8 mouse cellular contexts compared by ENCODE assay signal in genomic region chr5:118029420-118029819, GRCm38 (mm10). TPM values are rescaled to one million over a fixed set of nuclear protein-coding genes. Genes with fewer than 3 reads are reported as not detected.
DNase-seq lines count a peak whose midpoint lies in the region; ATAC-seq and TF ChIP-seq lines count a peak whose summit lies in the region.

No protein-coding gene starts in this region.

- peaks cover 72% of the 10 kb centered on the region for H3K4me1 ChIP-seq in E14TG2a.4 (replicated peaks; ENCODE audit: low read depth, low read length)
- peaks cover 32% of the 10 kb centered on the region for H3K4me1 ChIP-seq in embryonic facial prominence, embryonic 12.5 days
- H3K4me1 ChIP-seq in intestine, embryonic 15.5 days (replicated peaks) = peaks cover 30% of the 10 kb centered on the region
- H3K4me1 ChIP-seq in liver, embryonic 15.5 days (replicated peaks) = peaks cover 13% of the 10 kb centered on the region; the same call in 1 of the 2 replicates

- no peak overlapping the region for H3K27ac ChIP-seq in embryonic facial prominence, embryonic 12.5 days
- H3K27ac ChIP-seq in intestine, embryonic 15.5 days = no peak overlapping the region
- no peak overlapping the region for H3K27ac ChIP-seq in liver, embryonic 15.5 days (replicated peaks)

- H3K4me3 ChIP-seq in E14TG2a.4 (replicated peaks; ENCODE audit: low read length) = peak overlapping the region; percentile 80
- peak overlapping the region; percentile 73 for H3K4me3 ChIP-seq in embryonic facial prominence, embryonic 12.5 days
- peak overlapping the region; percentile 64 for H3K4me3 ChIP-seq in intestine, embryonic 15.5 days (replicated peaks)
- H3K4me3 ChIP-seq in liver, embryonic 15.5 days (replicated peaks) = peak overlapping the region; percentile 53

- H3K4me2 ChIP-seq in embryonic facial prominence, embryonic 12.5 days (replicated peaks) = peak overlapping the region; percentile 100
- H3K4me2 ChIP-seq in intestine, embryonic 15.5 days (replicated peaks) = peak overlapping the region; percentile 100
- H3K4me2 ChIP-seq in liver, embryonic 15.5 days = peak overlapping the region; percentile 70

- WGBS in embryonic facial prominence, embryonic 12.5 days = 3% methylated on average over 10 of the region's 10 CpGs
- 1% methylated on average over 10 of the region's 10 CpGs for WGBS in intestine, embryonic 15.5 days
- 2% methylated on average over 10 of the region's 10 CpGs for WGBS in liver, embryonic 15.5 days (ENCODE audit: insufficient replicate concordance)

- peaks cover 60% of the 10 kb centered on the region for H3K27me3 ChIP-seq in E14TG2a.4 (ENCODE audit: insufficient read depth, low read length)
- H3K27me3 ChIP-seq in embryonic facial prominence, embryonic 12.5 days = peaks cover 67% of the 10 kb centered on the region
- peaks cover 44% of the 10 kb centered on the region for H3K27me3 ChIP-seq in intestine, embryonic 15.5 days (replicated peaks)
- peaks cover 68% of the 10 kb centered on the region for H3K27me3 ChIP-seq in liver, embryonic 15.5 days

- no peaks in the 10 kb centered on the region for H3K36me3 ChIP-seq in E14TG2a.4 (ENCODE audit: insufficient read depth, low read length)
- no peaks in the 10 kb centered on the region for H3K36me3 ChIP-seq in embryonic facial prominence, embryonic 12.5 days
- no peaks in the 10 kb centered on the region for H3K36me3 ChIP-seq in intestine, embryonic 15.5 days
- no peaks in the 10 kb centered on the region for H3K36me3 ChIP-seq in liver, embryonic 15.5 days (replicated peaks)

- no peak overlapping the region for H3K9ac ChIP-seq in embryonic facial prominence, embryonic 12.5 days
- no peak overlapping the region for H3K9ac ChIP-seq in intestine, embryonic 15.5 days
- no peak overlapping the region for H3K9ac ChIP-seq in liver, embryonic 15.5 days

- no peak for ATAC-seq in embryonic facial prominence, embryonic 12.5 days (ENCODE audit: insufficient number of reproducible peaks, insufficient read depth, low FRiP score, low TSS enrichment)
- peak; percentile 13; the same call in 1 of the 2 replicates for ATAC-seq in intestine, embryonic 15.5 days
- ATAC-seq in liver, embryonic 15.5 days (ENCODE audit: insufficient read depth) = no peak

- no peak for TF ChIP-seq CTCF in E14TG2a.4 (conservative IDR thresholded peaks at IDR 0.05; ENCODE audit: low read length)

- peak; percentile 72 for DNase-seq in adrenal gland, adult 2 months
- DNase-seq in adrenal gland, adult 18-20 months (ENCODE audit: low spot score in 2 of 2) = no peak
- DNase-seq in retina, embryonic 14.5 days (ENCODE audit: low spot score) = peak; percentile 58
- no peak for DNase-seq in urinary bladder, adult 18-20 months (ENCODE audit: low spot score in 2 of 2)

- H3K9me3 ChIP-seq in E14TG2a.4 (ENCODE audit: low read length) = no peaks in the 10 kb centered on the region
- no peaks in the 10 kb centered on the region for H3K9me3 ChIP-seq in embryonic facial prominence, embryonic 12.5 days
- no peaks in the 10 kb centered on the region for H3K9me3 ChIP-seq in intestine, embryonic 15.5 days
- no peaks in the 10 kb centered on the region for H3K9me3 ChIP-seq in liver, embryonic 15.5 days (replicated peaks)

RNA-seq across cellular contexts. Expression of gene Tesc, which starts 1.9 kb away (rescaled TPM):
- total RNA-seq in adrenal gland, adult 2 months (2021) = 100 to 1,000 TPM; 109 to 185 TPM
- polyA plus RNA-seq in adrenal gland, adult 2 months (2012; rRNA removed) = 737 and 1,088 TPM in 2 replicates
- 100 to 1,000 TPM; 149 to 166 TPM for total RNA-seq in adrenal gland, adult 18-20 months (2021)
- polyA plus RNA-seq in embryonic facial prominence, embryonic 12.5 days (2016; fragmentation: Nextera tagmentation; extraction: Ambion mirVana) = 4.6 and 5.7 TPM in 2 replicates
- 3.3 and 4.7 TPM in 2 replicates for polyA plus RNA-seq in intestine, embryonic 15.5 days (2015; fragmentation: Nextera tagmentation; extraction: Ambion mirVana)
- polyA plus RNA-seq in liver, embryonic 15.5 days (2015; fragmentation: Nextera tagmentation; extraction: Ambion mirVana) = 1.6 and 2.2 TPM in 2 replicates

RNA-seq across cellular contexts. Expression of gene Fbxo21, which starts 52.9 kb away (rescaled TPM):
- total RNA-seq in adrenal gland, adult 2 months (2021) = 10 to 100 TPM; 52.6 to 95.2 TPM
- 93.6 and 106 TPM in 2 replicates for polyA plus RNA-seq in adrenal gland, adult 2 months (2012; rRNA removed)
- total RNA-seq in adrenal gland, adult 18-20 months (2021) = 10 to 100 TPM; 59.9 to 62.9 TPM
- polyA plus RNA-seq in embryonic facial prominence, embryonic 12.5 days (2016; fragmentation: Nextera tagmentation; extraction: Ambion mirVana) = 100 and 107 TPM in 2 replicates
- polyA plus RNA-seq in intestine, embryonic 15.5 days (2015; fragmentation: Nextera tagmentation; extraction: Ambion mirVana) = 56.1 and 56.7 TPM in 2 replicates
- polyA plus RNA-seq in liver, embryonic 15.5 days (2015; fragmentation: Nextera tagmentation; extraction: Ambion mirVana) = 14.2 and 17.2 TPM in 2 replicates

Comparison
In these comparisons a context has a peak if more than half of its experiments do, and no peak if none do; other contexts are left out.
1. DNase-seq: peak in adrenal gland, adult 2 months (single experiment) and retina, embryonic 14.5 days (single experiment); none in adrenal gland, adult 18-20 months (0 of 2) and urinary bladder, adult 18-20 months (0 of 2).
2. RNA of gene Tesc, which starts 1.9 kb away (polyA plus RNA-seq): 737 to 1,088 TPM in adrenal gland, adult 2 months; 4.6 to 5.7 TPM in embryonic facial prominence, embryonic 12.5 days, 3.3 to 4.7 TPM in intestine, embryonic 15.5 days and 1.6 to 2.2 TPM in liver, embryonic 15.5 days; every median in the first group is over 100 times any median in the second.
3. Peak in every context shown above with its lines, with median percentiles within 50 percentile points of each other: H3K4me3 ChIP-seq and H3K4me2 ChIP-seq.